Mouse (Mus musculus) olfactory bulb, adult 2 months (tissue): ENCODE measurements around the gene Tchh. TPM values are rescaled to one million over a fixed set of nuclear protein-coding genes. Genes with fewer than 3 reads are reported as not detected.

ENCODE experiments used
- H3K27ac ChIP-seq: fragments of 200-500 bp; 2 replicates; pipeline ENCODE4 v1.5.1; 2012; ENCODE audit warnings: low read depth, low read length; ENCODE audit not compliant: insufficient read depth
- H3K4me1 ChIP-seq: fragments of 200-500 bp; 2 replicates; pipeline ENCODE4 v1.6.1; 2012; ENCODE audit warnings: low read length; ENCODE audit not compliant: control insufficient read depth, insufficient read depth
- H3K4me3 ChIP-seq: fragments of 200-500 bp; 2 replicates; pipeline ENCODE4 v1.5.1; 2012; ENCODE audit warnings: mild to moderate bottlenecking, low read depth, low read length, moderate library complexity; ENCODE audit not compliant: insufficient read depth
- CTCF ChIP-seq: fragments of 200-500 bp; IDR thresholded peaks from 2 replicates; pipeline ENCODE4 v1.5.1; 2012; ENCODE audit warnings: low read depth, mild to moderate bottlenecking, low read length, moderate library complexity; ENCODE audit not compliant: insufficient read depth
- POLR2A ChIP-seq: fragments of 200-500 bp; IDR thresholded peaks from 2 replicates; pipeline ENCODE4 v1.6.1; 2012; ENCODE audit warnings: mild to moderate bottlenecking, low read depth, low read length, moderate library complexity; ENCODE audit not compliant: insufficient read depth
- WGBS: fragments of 180-500 bp; shearing (Covaris S2); methylation state at CpG from one replicate; pipeline ENCODE4 v1.1.7; 2018; 5-methylcytosine and 5-hydroxymethylcytosine counted together
- polyA plus RNA-seq: library from polyadenylated mRNA; stranded (reverse); fragments of >200 nt; gene quantifications from 2 replicates; pipeline ENCODE4 v1.2.4, GENCODE M21; 2012; ENCODE audit warnings: low replicate concordance; ENCODE audit not compliant: missing spikeins, insufficient read depth, insufficient read length

The Tchh gene
- polyA plus RNA-seq, 1 experiment, result not detected

- Histone ChIP-seq H3K27ac (no peak overlapping the region), H3K4me1 (peaks cover 29% of the 10 kb centered on the region), H3K4me3 (peak overlapping the region; percentile 54)
- WGBS, result 1% methylated on average over 54 of the region's 54 CpGs
- TF ChIP-seq CTCF, result no peak
- TF ChIP-seq POLR2A, result no peak
These were observed 4.1 kb downstream of the Tchh start for GRCm38 (mm10) chr3:93446128-93446755.

GRCm38 (mm10) chr3:93446756-93447137 is 4.6 kb downstream of the Tchh start:
- under 1% methylated on average over 32 of the region's 32 CpGs for WGBS
- Histone ChIP-seq H3K4me3 (peak overlapping the region; percentile 54), H3K27ac (0 out of 2 replicates have a peak overlapping the region, but pooled peaks have one; percentile 9), H3K4me1 (peaks cover 29% of the 10 kb centered on the region)

GRCm38 (mm10) chr3:93447138-93447841 is 5.2 kb downstream of the Tchh start:
- peak overlapping the region; percentile 9; the same call in 1 of the 2 replicates for H3K27ac ChIP-seq

GRCm38 (mm10) chr3:93466556-93466955 is 24.4 kb downstream of the Tchh start:
- no peak overlapping the region for H3K27ac ChIP-seq
- peaks cover 2% of the 10 kb centered on the region; the same call in 1 of the 2 replicates for H3K4me1 ChIP-seq
- no peak overlapping the region for H3K4me3 ChIP-seq
- WGBS, result 32% methylated on average over 3 of the region's 3 CpGs
- no peak for TF ChIP-seq CTCF
- no peak for TF ChIP-seq POLR2A

More at GRCm38 (mm10) chr3:93447138-93447841, 5.2 kb downstream of the Tchh start:
- TF ChIP-seq CTCF (peak; percentile 50), POLR2A (0 out of 2 replicates have a peak, but pooled peaks have one; percentile 27)
- WGBS, result under 1% methylated on average over 59 of the region's 59 CpGs
- Histone ChIP-seq H3K4me1 (peaks cover 29% of the 10 kb centered on the region), H3K4me3 (peak overlapping the region; percentile 54)

- Histone ChIP-seq H3K27ac (no peak overlapping the region), H3K4me1 (peaks cover 2% of the 10 kb centered on the region; the same call in 1 of the 2 replicates), H3K4me3 (no peak overlapping the region)
- no peak for TF ChIP-seq CTCF
- TF ChIP-seq POLR2A, result no peak
- 35% methylated on average over 4 of the region's 4 CpGs for WGBS
These were observed 25.0 kb downstream of the Tchh start for GRCm38 (mm10) chr3:93467130-93467529.

DNA sequence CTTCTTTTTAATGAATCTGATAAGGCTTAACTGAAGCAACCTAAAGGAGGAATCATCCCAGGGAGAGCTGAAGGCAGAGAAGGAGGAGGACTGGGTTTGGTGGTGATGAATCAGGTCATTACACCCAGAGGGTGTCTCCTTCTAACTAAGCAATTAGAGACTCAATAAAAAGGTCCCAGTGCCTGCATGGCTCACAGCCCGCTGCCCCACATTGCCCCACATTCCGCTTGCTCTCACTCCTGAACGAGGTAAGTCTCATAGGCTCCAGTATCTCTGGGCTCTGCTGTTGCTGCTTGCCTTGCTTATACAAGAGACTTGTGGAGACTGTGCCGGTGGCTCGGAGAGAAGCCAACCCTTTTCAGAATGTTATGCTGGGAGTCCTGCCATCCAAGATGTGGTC is 26.4 kb downstream of the Tchh start, which contains the start of gene Tchhl1:
Gene Tchhl1 (plus strand): TSS at position 194 of the 400 bp plus-strand sequence.
- no peak for TF ChIP-seq POLR2A
- no peak for TF ChIP-seq CTCF
- H3K4me3 ChIP-seq, result no peak within 1 kb of the TSS
- no peak within 1 kb of the TSS for H3K27ac ChIP-seq
- H3K4me1 ChIP-seq, result peaks cover 2% of the 10 kb centered on the region; the same call in 1 of the 2 replicates
- 56% methylated on average over 5 of the region's 5 CpGs for WGBS

DNA sequence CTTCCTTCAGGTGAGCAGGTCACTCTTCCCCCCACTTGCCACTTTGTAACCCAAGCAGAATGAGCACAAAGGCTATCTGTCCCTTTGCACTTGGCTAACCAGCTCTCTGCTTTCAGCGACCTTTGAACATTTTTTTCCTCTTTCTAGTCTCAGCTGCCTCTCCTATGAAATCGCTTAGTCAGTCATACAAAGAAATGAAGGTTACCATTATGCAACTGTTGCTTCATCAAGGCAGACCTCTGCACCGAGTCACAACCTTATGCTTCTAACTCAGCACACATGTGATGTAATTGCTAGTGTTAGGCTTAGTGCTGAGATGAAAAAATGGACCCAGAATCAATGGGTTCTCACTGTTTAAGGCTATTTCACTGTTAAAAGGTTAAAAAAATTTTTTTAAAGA is 27.5 kb downstream of the Tchh start:
- Histone ChIP-seq H3K4me3 (no peak overlapping the region), H3K27ac (no peak overlapping the region), H3K4me1 (peaks cover 2% of the 10 kb centered on the region; the same call in 1 of the 2 replicates)
- TF ChIP-seq CTCF (no peak), POLR2A (no peak)
- 84% methylated on average over 3 of the region's 3 CpGs for WGBS

GRCm38 (mm10) chr3:93480053-93480452 is 37.9 kb downstream of the Tchh start:
- TF ChIP-seq POLR2A, result no peak
- no peak for TF ChIP-seq CTCF
- Histone ChIP-seq H3K4me1 (no peaks in the 10 kb centered on the region), H3K27ac (no peak overlapping the region), H3K4me3 (no peak overlapping the region)
- 94% methylated on average over 1 of the region's 1 CpGs for WGBS

DNA sequence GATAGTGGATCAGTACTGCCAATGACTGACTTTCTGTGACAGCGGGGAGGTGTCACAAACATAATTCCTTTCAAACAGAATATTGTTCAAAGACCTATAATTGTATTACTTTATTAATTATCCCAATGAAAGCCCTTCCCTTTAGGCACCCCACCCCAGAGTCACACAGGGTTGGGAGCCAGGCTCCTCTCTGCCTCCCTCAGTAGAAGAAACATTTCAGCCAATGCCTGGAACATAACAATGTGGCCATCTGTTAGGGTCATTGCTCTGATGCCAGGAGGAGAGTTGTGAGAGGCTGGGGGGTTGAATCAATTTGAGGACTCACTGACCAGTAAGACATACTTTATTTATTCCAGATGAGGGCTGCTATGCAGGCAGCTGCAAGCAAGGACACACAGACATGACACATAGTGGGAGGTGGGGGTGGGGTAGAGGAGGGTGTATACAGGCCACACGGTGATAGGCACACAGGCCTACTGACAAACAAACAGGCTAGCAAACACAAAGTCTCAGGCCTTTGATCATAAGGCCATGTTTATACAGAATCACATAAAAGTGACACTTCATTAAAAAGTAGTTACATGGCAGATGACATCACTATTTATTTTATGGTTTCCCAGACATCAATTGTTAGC is 40.0 kb downstream of the Tchh start:
- WGBS, result 79% methylated on average over 2 of the region's 2 CpGs
- no peak for TF ChIP-seq CTCF
- no peak for TF ChIP-seq POLR2A
- no peak overlapping the region for H3K4me3 ChIP-seq

More for the DNA sequence above, 40.0 kb downstream of the Tchh start:
- Histone ChIP-seq H3K4me1 (no peaks in the 10 kb centered on the region), H3K27ac (no peak overlapping the region)
